Mouse (Mus musculus) ES-E14 (cell line): ENCODE results near the gene Pard3.

Source experiments
- CHD2 ChIP-seq: IDR thresholded peaks from 2 replicates; pipeline ENCODE4 v1.6.1; 2014; ENCODE audit warnings: mild to moderate bottlenecking, low read depth, low read length, inconsistent platforms
- HCFC1 ChIP-seq: IDR thresholded peaks from 2 replicates; pipeline ENCODE4 v1.6.1; 2012; ENCODE audit warnings: low read length, inconsistent platforms, borderline replicate concordance; ENCODE audit not compliant: insufficient read depth
- MAFK ChIP-seq: IDR thresholded peaks from 2 replicates; pipeline ENCODE4 v1.6.1; 2014; ENCODE audit warnings: mild to moderate bottlenecking, low read depth, low read length, inconsistent platforms; ENCODE audit not compliant: insufficient read depth
- ZNF384 ChIP-seq: IDR thresholded peaks from 2 replicates; pipeline ENCODE4 v1.6.1; 2012; ENCODE audit warnings: low read depth, low read length, inconsistent platforms

GRCm38 (mm10) chr8:127512001-127512573, 448.4 kb downstream of the Pard3 start:
- TF ChIP-seq MAFK (no peak), CHD2 (no peak), ZNF384 (no peak), HCFC1 (no peak)
